ENCODE assay signal across 8 mouse cellular contexts in the genomic region with DNA sequence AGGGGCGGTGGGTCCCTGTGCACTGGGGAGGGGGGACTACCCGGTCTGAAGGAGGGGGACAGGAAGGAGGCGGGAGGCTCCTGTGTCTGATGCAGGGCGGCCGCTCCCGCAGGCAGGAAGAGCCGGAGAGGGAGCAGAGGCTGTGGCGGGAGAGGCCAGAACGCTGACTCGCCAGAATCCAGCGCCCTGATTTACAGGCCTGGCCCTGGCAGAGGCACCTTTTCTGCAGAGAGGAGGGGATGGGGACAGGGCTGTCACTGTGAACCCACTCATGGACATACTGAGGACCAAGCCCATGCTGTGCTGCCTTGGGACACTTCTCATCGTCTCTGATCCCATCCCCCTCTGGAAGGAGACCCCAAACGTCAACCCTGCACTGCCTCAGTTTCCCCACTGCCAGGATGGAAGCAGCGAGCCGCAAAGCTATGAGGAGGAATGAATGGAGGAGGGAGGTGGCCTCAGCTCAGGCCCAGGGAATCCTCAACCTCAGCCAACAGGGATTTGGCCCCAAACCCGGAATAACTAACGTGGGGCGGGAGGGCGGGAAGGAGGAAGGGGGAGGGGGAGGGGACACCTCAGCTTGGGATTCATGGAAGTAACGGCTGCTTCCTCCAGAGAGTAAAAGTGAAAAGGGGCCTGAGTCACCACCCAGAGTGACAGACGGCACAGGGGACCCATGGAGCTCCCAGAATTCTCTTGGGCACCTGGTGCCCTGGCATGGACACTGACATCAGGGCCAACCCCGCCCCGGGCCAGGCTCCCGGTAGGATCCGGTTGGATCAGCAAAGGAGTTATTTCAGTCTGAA. TPM values are rescaled to one million over a fixed set of nuclear protein-coding genes. Genes with fewer than 3 reads are reported as not detected.
DNase-seq lines count a peak whose midpoint lies in the region; ATAC-seq and TF ChIP-seq lines count a peak whose summit lies in the region.

No protein-coding gene starts in this region.

- in situ Hi-C loops in CH12.LX (cut with MboI; ENCODE audit: low pct_ligation_motif_present, low pct_unique_long_range_greater_than_20kb, low sequenced_read_pairs) = no loop called here

- DNase-seq in CH12.LX (ENCODE audit: extremely low read depth) = no peak
- peak; percentile 78 to 91 for DNase-seq in adrenal gland, adult (ENCODE audit: inconsistent age in 2 of 2, low spot score in 1 of 2)
- peak; percentile 86 for DNase-seq in kidney, adult 9 months
- no peak for DNase-seq in liver, embryonic 14.5 days (ENCODE audit: low read depth in 3 of 3, low spot score in 3 of 3)
- peak; percentile 16 for DNase-seq in ovary, postnatal 14 days (ENCODE audit: low spot score)

- H3K4me3 ChIP-seq in CH12.LX (replicated peaks in 1 of 3; ENCODE audit: low read depth in 2 of 3, low read length in 2 of 3, poor library complexity in 1 of 3) = no peak overlapping the region
- peak overlapping the region; percentile 55 for H3K4me3 ChIP-seq in embryonic facial prominence, embryonic 12.5 days
- 0 out of 2 replicates have a peak overlapping the region, but pooled peaks have one; percentile 15 for H3K4me3 ChIP-seq in heart, embryonic 11.5 days (ENCODE audit: low read depth, low read length)
- no peak overlapping the region for H3K4me3 ChIP-seq in liver, embryonic 14.5 days (ENCODE audit: insufficient read depth in 1 of 2, low read depth in 2 of 2, low read length in 2 of 2)

- H3K9me3 ChIP-seq in CH12.LX (replicated peaks; ENCODE audit: low read length) = no peaks in the 10 kb centered on the region
- H3K9me3 ChIP-seq in embryonic facial prominence, embryonic 12.5 days = no peaks in the 10 kb centered on the region
- H3K9me3 ChIP-seq in heart, embryonic 11.5 days (replicated peaks; ENCODE audit: control insufficient read depth, low read length) = no peaks in the 10 kb centered on the region
- no peaks in the 10 kb centered on the region for H3K9me3 ChIP-seq in liver, embryonic 14.5 days (ENCODE audit: control insufficient read depth, low read length)

- TF ChIP-seq EP300 in CH12.LX (IDR thresholded peaks at IDR 0.05; ENCODE audit: low read length) = no peak
- no peak for TF ChIP-seq EP300 in liver, embryonic 14.5 days (IDR thresholded peaks at IDR 0.05; ENCODE audit: low read depth)

- peaks cover 24% of the 10 kb centered on the region for H3K79me2 ChIP-seq in CH12.LX (replicated peaks; ENCODE audit: control insufficient read depth, extremely low read depth, insufficient read depth, poor library complexity, severe bottlenecking)

- peaks cover 12 to 14% of the 10 kb centered on the region in 2 experiments for H3K36me3 ChIP-seq in CH12.LX (replicated peaks in 1 of 2; ENCODE audit: control insufficient read depth in 1 of 2, insufficient read depth in 1 of 2, low read length in 1 of 2)
- 0 out of 2 replicates have a peak, but pooled peaks cover 9% of the 10 kb centered on the region for H3K36me3 ChIP-seq in embryonic facial prominence, embryonic 12.5 days
- no peaks in the 10 kb centered on the region for H3K36me3 ChIP-seq in heart, embryonic 11.5 days (ENCODE audit: control insufficient read depth, insufficient read depth, low read length)
- no peaks in the 10 kb centered on the region for H3K36me3 ChIP-seq in liver, embryonic 14.5 days (replicated peaks; ENCODE audit: control insufficient read depth, insufficient read depth, low read depth)

- no peak for TF ChIP-seq RAD21 in CH12.LX (IDR thresholded peaks at IDR 0.05; ENCODE audit: low read depth, low read length)

- WGBS in embryonic facial prominence, embryonic 12.5 days = 6% methylated on average over 25 of the region's 25 CpGs
- 7% methylated on average over 25 of the region's 25 CpGs for WGBS in heart, embryonic 11.5 days (ENCODE audit: insufficient replicate concordance)
- 9% methylated on average over 25 of the region's 25 CpGs for WGBS in liver, embryonic 14.5 days (ENCODE audit: insufficient replicate concordance)

- H3K4me2 ChIP-seq in CH12.LX (ENCODE audit: insufficient read depth, low read depth, poor library complexity, severe bottlenecking) = no peak overlapping the region
- H3K4me2 ChIP-seq in embryonic facial prominence, embryonic 12.5 days (replicated peaks) = peak overlapping the region; percentile 85
- H3K4me2 ChIP-seq in heart, embryonic 11.5 days = peak overlapping the region; percentile 83
- 0 out of 2 replicates have a peak overlapping the region, but pooled peaks have one; percentile 6 for H3K4me2 ChIP-seq in liver, embryonic 14.5 days (ENCODE audit: low read depth)

- no peak overlapping the region for H3K9ac ChIP-seq in CH12.LX (ENCODE audit: insufficient read depth, low read depth)
- H3K9ac ChIP-seq in embryonic facial prominence, embryonic 12.5 days = peak overlapping the region; percentile 33; the same call in 1 of the 2 replicates
- H3K9ac ChIP-seq in heart, embryonic 11.5 days (ENCODE audit: low read depth, low read length) = 0 out of 2 replicates have a peak overlapping the region, but pooled peaks have one; percentile 44
- no peak overlapping the region for H3K9ac ChIP-seq in liver, embryonic 14.5 days (replicated peaks)

- dilution Hi-C loops in CH12.LX (cut with MboI; ENCODE audit: extremely low pct_ligation_motif_present, extremely low pct_unique_long_range_greater_than_20kb, low sequenced_read_pairs) = no loop called here

- H3K4me1 ChIP-seq in CH12.LX (ENCODE audit: control insufficient read depth in 1 of 2, insufficient read depth in 2 of 2) = peaks cover 20 to 32% of the 10 kb centered on the region in 2 experiments
- H3K4me1 ChIP-seq in embryonic facial prominence, embryonic 12.5 days = peaks cover 37% of the 10 kb centered on the region
- peaks cover 26% of the 10 kb centered on the region for H3K4me1 ChIP-seq in heart, embryonic 11.5 days (ENCODE audit: control insufficient read depth, insufficient read depth, low read length)
- peaks cover 0 to 5% of the 10 kb centered on the region in 2 experiments; a peak in 2 of 4 replicates for H3K4me1 ChIP-seq in liver, embryonic 14.5 days (replicated peaks; ENCODE audit: control insufficient read depth in 2 of 2, insufficient read depth in 2 of 2, low read length in 1 of 2)

- no peak for ATAC-seq in embryonic facial prominence, embryonic 12.5 days (ENCODE audit: insufficient number of reproducible peaks, insufficient read depth, low FRiP score, low TSS enrichment)
- ATAC-seq in heart, embryonic 11.5 days (replicated peaks; ENCODE audit: insufficient number of reproducible peaks, low FRiP score, low TSS enrichment) = 0 out of 2 replicates have a peak, but pooled peaks have one; percentile 15
- no peak for ATAC-seq in liver, embryonic 14.5 days (ENCODE audit: insufficient read depth)
- ATAC-seq in erythroblast, adult 5-6 weeks (replicated peaks; ENCODE audit: low FRiP score, poor library complexity, severe bottlenecking) = no peak

- no peak for TF ChIP-seq CTCF in CH12.LX (conservative IDR thresholded peaks at IDR 0.05 in 1 of 2, IDR thresholded peaks at IDR 0.05 in 1 of 2; ENCODE audit: low read depth in 2 of 2, low read length in 2 of 2)
- TF ChIP-seq CTCF in liver, embryonic 14.5 days (IDR thresholded peaks at IDR 0.05; ENCODE audit: low read depth) = no peak

- H3K27ac ChIP-seq in CH12.LX (ENCODE audit: insufficient read depth, low read depth) = no peak overlapping the region
- H3K27ac ChIP-seq in embryonic facial prominence, embryonic 12.5 days = 0 out of 2 replicates have a peak overlapping the region, but pooled peaks have one; percentile 46
- H3K27ac ChIP-seq in heart, embryonic 11.5 days (ENCODE audit: low read depth, low read length) = peak overlapping the region; percentile 36; the same call in 1 of the 2 replicates
- H3K27ac ChIP-seq in liver, embryonic 14.5 days = no peak overlapping the region

- peaks cover 27% of the 10 kb centered on the region for H3K27me3 ChIP-seq in CH12.LX (replicated peaks)
- peaks cover 53% of the 10 kb centered on the region for H3K27me3 ChIP-seq in embryonic facial prominence, embryonic 12.5 days
- H3K27me3 ChIP-seq in heart, embryonic 11.5 days (ENCODE audit: control insufficient read depth, insufficient read depth, low read length) = peaks cover 17% of the 10 kb centered on the region
- H3K27me3 ChIP-seq in liver, embryonic 14.5 days (ENCODE audit: control insufficient read depth, insufficient read depth, low read length) = peaks cover 47% of the 10 kb centered on the region

- no peak for TF ChIP-seq POLR2A in CH12.LX (IDR thresholded peaks at IDR 0.05; ENCODE audit: low read depth, low read length)

RNA-seq across cellular contexts. Expression of a gene that starts 31.0 kb away (rescaled TPM):
- total RNA-seq in CH12.LX (2012; rRNA removed) (4.4 and 4.7 TPM in 2 replicates), CH12.LX (2014; rRNA removed) (0.07 and 0.34 TPM in 2 replicates)
- polyA plus RNA-seq in CH12.LX (2012; ENCODE audit: insufficient read length, low read depth) = 3.8 and 4.0 TPM in 2 replicates
- 46.2 and 50.8 TPM in 2 replicates for polyA plus RNA-seq in embryonic facial prominence, embryonic 12.5 days (2016; fragmentation: Nextera tagmentation; extraction: Ambion mirVana)
- polyA plus RNA-seq in heart, embryonic 11.5 days (2014; fragmentation: Nextera tagmentation; extraction: Ambion mirVana) = 28.1 and 29.8 TPM in 2 replicates
- 1.2 and 1.3 TPM in 2 replicates for polyA plus RNA-seq in liver, embryonic 14.5 days (2012; rRNA removed)
- 4.6 and 7.3 TPM in 2 replicates for polyA plus RNA-seq in liver, embryonic 14.5 days (2014; fragmentation: Nextera tagmentation; extraction: Ambion mirVana)
- 13.4 and 23.8 TPM in 2 replicates for total RNA-seq in erythroblast, adult 5-6 weeks (2015; ENCODE audit: low replicate concordance)
- 0.84 and 8.2 TPM in 2 replicates for total RNA-seq in erythroblast, adult 5-6 weeks (2017; ENCODE audit: low replicate concordance)

RNA-seq across cellular contexts. Expression of a gene that starts 31.6 kb away (rescaled TPM):
- total RNA-seq in CH12.LX (2012; rRNA removed) (0.13 and 0.34 TPM in 2 replicates), CH12.LX (2014; rRNA removed) (not detected in 2 replicates)
- polyA plus RNA-seq in CH12.LX (2012; ENCODE audit: insufficient read length, low read depth) = 0.64 TPM in 1 of 2 replicates, not detected in the other
- polyA plus RNA-seq in embryonic facial prominence, embryonic 12.5 days (2016; fragmentation: Nextera tagmentation; extraction: Ambion mirVana) = 3.1 and 3.4 TPM in 2 replicates
- 4.2 and 5.8 TPM in 2 replicates for polyA plus RNA-seq in heart, embryonic 11.5 days (2014; fragmentation: Nextera tagmentation; extraction: Ambion mirVana)
- polyA plus RNA-seq in liver, embryonic 14.5 days (2012; rRNA removed) = 1.6 and 1.9 TPM in 2 replicates
- 1.7 and 1.8 TPM in 2 replicates for polyA plus RNA-seq in liver, embryonic 14.5 days (2014; fragmentation: Nextera tagmentation; extraction: Ambion mirVana)
- 5.4 TPM in 1 of 2 replicates, not detected in the other for total RNA-seq in erythroblast, adult 5-6 weeks (2015; ENCODE audit: low replicate concordance)
- 1.8 and 3.8 TPM in 2 replicates for total RNA-seq in erythroblast, adult 5-6 weeks (2017; ENCODE audit: low replicate concordance)

RNA-seq across cellular contexts. Expression of a gene that starts 35.6 kb away (rescaled TPM):
- 0.29 and 1.1 TPM in 2 replicates for total RNA-seq in CH12.LX (2012; rRNA removed)
- 0.65 and 0.98 TPM in 2 replicates for total RNA-seq in CH12.LX (2014; rRNA removed)
- polyA plus RNA-seq in CH12.LX (2012; ENCODE audit: insufficient read length, low read depth) = 0.46 and 1.2 TPM in 2 replicates
- polyA plus RNA-seq in embryonic facial prominence, embryonic 12.5 days (2016; fragmentation: Nextera tagmentation; extraction: Ambion mirVana) = 2.0 and 3.8 TPM in 2 replicates
- polyA plus RNA-seq in heart, embryonic 11.5 days (2014; fragmentation: Nextera tagmentation; extraction: Ambion mirVana) = 0.55 and 1.2 TPM in 2 replicates
- 0.78 and 0.90 TPM in 2 replicates for polyA plus RNA-seq in liver, embryonic 14.5 days (2012; rRNA removed)
- 0.21 and 0.36 TPM in 2 replicates for polyA plus RNA-seq in liver, embryonic 14.5 days (2014; fragmentation: Nextera tagmentation; extraction: Ambion mirVana)
- not detected in 2 replicates for total RNA-seq in erythroblast, adult 5-6 weeks (2015; ENCODE audit: low replicate concordance)
- total RNA-seq in erythroblast, adult 5-6 weeks (2017; ENCODE audit: low replicate concordance) = 5.6 TPM in 1 of 2 replicates, not detected in the other

RNA-seq across cellular contexts. Expression of a gene that starts 40.2 kb away (rescaled TPM):
- 1.2 and 1.5 TPM in 2 replicates for total RNA-seq in CH12.LX (2012; rRNA removed)
- 0.96 and 1.0 TPM in 2 replicates for total RNA-seq in CH12.LX (2014; rRNA removed)
- polyA plus RNA-seq in CH12.LX (2012; ENCODE audit: insufficient read length, low read depth) = 3.2 and 3.4 TPM in 2 replicates
- 2.9 and 4.1 TPM in 2 replicates for polyA plus RNA-seq in embryonic facial prominence, embryonic 12.5 days (2016; fragmentation: Nextera tagmentation; extraction: Ambion mirVana)
- polyA plus RNA-seq in heart, embryonic 11.5 days (2014; fragmentation: Nextera tagmentation; extraction: Ambion mirVana) = 1.4 and 2.9 TPM in 2 replicates
- 1.0 and 1.7 TPM in 2 replicates for polyA plus RNA-seq in liver, embryonic 14.5 days (2012; rRNA removed)
- polyA plus RNA-seq in liver, embryonic 14.5 days (2014; fragmentation: Nextera tagmentation; extraction: Ambion mirVana) = 0.37 and 0.47 TPM in 2 replicates
- total RNA-seq in erythroblast, adult 5-6 weeks (2015; ENCODE audit: low replicate concordance) = 2.5 and 3.7 TPM in 2 replicates
- total RNA-seq in erythroblast, adult 5-6 weeks (2017; ENCODE audit: low replicate concordance) = 1.3 TPM in 1 of 2 replicates, not detected in the other

RNA-seq across cellular contexts. Expression of a gene that starts 40.2 kb away (rescaled TPM):
- total RNA-seq in CH12.LX (2012; rRNA removed) (131 and 143 TPM in 2 replicates), CH12.LX (2014; rRNA removed) (81.7 and 83.0 TPM in 2 replicates)
- polyA plus RNA-seq in CH12.LX (2012; ENCODE audit: insufficient read length, low read depth) = 78.2 and 93.5 TPM in 2 replicates
- 73.6 and 77.0 TPM in 2 replicates for polyA plus RNA-seq in embryonic facial prominence, embryonic 12.5 days (2016; fragmentation: Nextera tagmentation; extraction: Ambion mirVana)
- 47.5 and 61.4 TPM in 2 replicates for polyA plus RNA-seq in heart, embryonic 11.5 days (2014; fragmentation: Nextera tagmentation; extraction: Ambion mirVana)
- 29.8 and 32.2 TPM in 2 replicates for polyA plus RNA-seq in liver, embryonic 14.5 days (2012; rRNA removed)
- polyA plus RNA-seq in liver, embryonic 14.5 days (2014; fragmentation: Nextera tagmentation; extraction: Ambion mirVana) = 35.0 and 39.7 TPM in 2 replicates
- 10.4 and 11.7 TPM in 2 replicates for total RNA-seq in erythroblast, adult 5-6 weeks (2015; ENCODE audit: low replicate concordance)
- 32.5 and 33.7 TPM in 2 replicates for total RNA-seq in erythroblast, adult 5-6 weeks (2017; ENCODE audit: low replicate concordance)

Comparison
In these comparisons a context has a peak if more than half of its experiments do, and no peak if none do; other contexts are left out.
1. DNase-seq: peak in adrenal gland, adult (2 of 2), kidney, adult 9 months (single experiment) and ovary, postnatal 14 days (single experiment); none in CH12.LX (single experiment) and liver, embryonic 14.5 days (0 of 3).
2. H3K27ac ChIP-seq: peak in embryonic facial prominence, embryonic 12.5 days (single experiment) and heart, embryonic 11.5 days (single experiment); none in CH12.LX (single experiment) and liver, embryonic 14.5 days (single experiment).
3. H3K4me3 ChIP-seq: peak in embryonic facial prominence, embryonic 12.5 days (single experiment) and heart, embryonic 11.5 days (single experiment); none in CH12.LX (0 of 3) and liver, embryonic 14.5 days (0 of 2).
4. H3K9ac ChIP-seq: peak in embryonic facial prominence, embryonic 12.5 days (single experiment) and heart, embryonic 11.5 days (single experiment); none in CH12.LX (single experiment) and liver, embryonic 14.5 days (single experiment).